Mouse (Mus musculus) lung, postnatal 0 days (tissue): ENCODE measurements around the gene Ppm1j. TPM values are rescaled to one million over a fixed set of nuclear protein-coding genes. Genes with fewer than 3 reads are reported as not detected.
A peak's percentile ranks its signal among the peaks of the same experiment; 100 is the strongest.

ENCODE experiments used
- ATAC-seq: fragments of 200-750 bp; cut with Nextera tagmentation; 2 replicates; pipeline ENCODE4 v1.8.0; 2017; ENCODE audit warnings: moderate library complexity
- DNase-seq: peaks from one replicate; pipeline ENCODE4 v3.0.0-alpha.2; 2016; ENCODE audit warnings: low spot score
- H3K27ac ChIP-seq: fragments of 300-500 bp; sonication (generic); 2 replicates; pipeline ENCODE4 v1.5.1; 2014; ENCODE audit warnings: antibody characterized with exemption, mild to moderate bottlenecking, low read length, mixed read lengths
- H3K27me3 ChIP-seq: fragments of 300-500 bp; sonication (generic); replicated peaks from 2 replicates; pipeline ENCODE4 v1.6.1; 2014; ENCODE audit warnings: low read length, mixed read lengths; ENCODE audit not compliant: insufficient read depth
- H3K36me3 ChIP-seq: fragments of 300-500 bp; sonication (generic); 2 replicates; pipeline ENCODE4 v1.6.1; 2014; ENCODE audit warnings: low read length, mixed read lengths; ENCODE audit not compliant: insufficient read depth
- H3K4me1 ChIP-seq: fragments of 300-500 bp; sonication (generic); 2 replicates; pipeline ENCODE4 v1.6.1; 2014; ENCODE audit warnings: antibody characterized with exemption, low read depth, low read length, mixed read lengths; ENCODE audit not compliant: insufficient read depth
- H3K4me2 ChIP-seq: fragments of 300-500 bp; sonication (generic); replicated peaks from 2 replicates; pipeline ENCODE4 v1.6.1; 2014; ENCODE audit warnings: low read depth, mild to moderate bottlenecking, low read length, moderate library complexity, mixed read lengths
- H3K4me3 ChIP-seq: fragments of 300-500 bp; sonication (generic); 2 replicates; pipeline ENCODE4 v1.5.1; 2014; ENCODE audit warnings: low read depth, low read length
- H3K9ac ChIP-seq: fragments of 300-500 bp; sonication (generic); replicated peaks from 2 replicates; pipeline ENCODE4 v1.6.1; 2014; ENCODE audit warnings: low read depth, mild to moderate bottlenecking
- H3K9me3 ChIP-seq: fragments of 300-500 bp; sonication (generic); 2 replicates; pipeline ENCODE4 v1.6.1; 2016; ENCODE audit warnings: low read length, mixed read lengths
- CTCF ChIP-seq: IDR thresholded peaks from 2 replicates; pipeline ENCODE4 v1.5.1; 2016; ENCODE audit warnings: antibody characterized with exemption, mild to moderate bottlenecking
- EP300 ChIP-seq: IDR thresholded peaks from 2 replicates; pipeline ENCODE4 v1.6.1; 2016; ENCODE audit warnings: antibody characterized with exemption, mild to moderate bottlenecking, control low read depth
- WGBS: fragments of 180-500 bp; shearing (Covaris S2); extraction: QIAGEN DNeasy Blood & Tissue Kit; methylation state at CpG from one replicate; pipeline ENCODE4 v1.1.7; 2014; 5-methylcytosine and 5-hydroxymethylcytosine counted together
- polyA plus RNA-seq: library from polyadenylated mRNA; unstranded; fragments of >200 nt; fragmentation: Nextera tagmentation; extraction: Ambion mirVana; gene quantifications from 2 replicates; pipeline ENCODE4 v1.2.1, GENCODE M21; 2015

The Ppm1j gene
- polyA plus RNA-seq, 1 experiment from 2014 or later: 4.4 TPM

DNA sequence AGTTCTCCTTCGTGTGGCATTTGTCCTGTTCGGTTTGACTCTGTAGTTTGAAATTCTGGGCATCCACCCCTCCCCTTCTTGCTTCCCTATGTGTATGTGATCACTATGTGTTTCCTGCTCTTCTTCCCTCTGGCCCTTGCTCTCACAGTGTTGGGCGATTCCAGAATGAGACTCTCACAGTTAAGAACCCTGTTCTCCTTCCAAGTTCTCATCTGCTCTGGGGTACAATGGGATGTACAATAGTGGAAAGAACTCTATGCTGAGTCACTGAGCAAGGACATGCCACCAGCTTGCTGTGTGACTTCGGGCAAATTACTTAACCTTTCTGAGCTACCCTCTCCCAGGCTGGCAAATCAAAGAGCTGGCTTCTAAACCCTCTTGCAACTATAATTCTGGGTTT lies 13.1 kb upstream of the Ppm1j start:
- Histone ChIP-seq H3K36me3 (no peaks in the 10 kb centered on the region), H3K9me3 (no peaks in the 10 kb centered on the region), H3K4me1 (no peaks in the 10 kb centered on the region), H3K9ac (no peak overlapping the region), H3K4me2 (no peak overlapping the region), H3K27ac (no peak overlapping the region), H3K4me3 (no peak overlapping the region), H3K27me3 (no peaks in the 10 kb centered on the region)
- 70% methylated on average over 4 of the region's 4 CpGs for WGBS
- no peak for TF ChIP-seq EP300
- TF ChIP-seq CTCF: no peak
- no peak for DNase-seq
- ATAC-seq: no peak

DNA sequence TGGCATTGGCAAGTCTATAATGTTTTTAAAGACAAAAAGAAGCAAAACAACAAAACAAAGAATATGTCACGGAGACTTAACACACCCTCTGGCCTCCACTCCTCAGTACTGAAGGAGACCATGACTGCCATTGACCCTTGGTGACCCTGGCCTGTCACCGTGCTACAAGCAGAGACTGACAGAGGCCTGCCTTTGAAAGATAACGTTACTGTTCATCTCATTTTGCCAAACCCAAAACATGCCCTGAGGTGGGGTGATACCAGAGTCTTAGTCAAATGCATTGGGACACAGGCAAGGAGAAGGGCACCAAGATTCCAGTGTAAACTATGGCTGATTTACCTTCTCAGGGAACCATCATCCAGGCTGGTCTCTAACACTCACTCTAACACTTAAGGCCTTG lies 11.7 kb upstream of the Ppm1j start:
- Histone ChIP-seq H3K4me3 (no peak overlapping the region), H3K9me3 (no peaks in the 10 kb centered on the region), H3K27ac (no peak overlapping the region), H3K36me3 (no peaks in the 10 kb centered on the region), H3K27me3 (no peaks in the 10 kb centered on the region), H3K4me1 (no peaks in the 10 kb centered on the region), H3K4me2 (no peak overlapping the region), H3K9ac (no peak overlapping the region)
- no peak for DNase-seq
- ATAC-seq: no peak
- 47% methylated on average over 3 of the region's 3 CpGs for WGBS
- TF ChIP-seq CTCF (no peak), EP300 (no peak)

DNA sequence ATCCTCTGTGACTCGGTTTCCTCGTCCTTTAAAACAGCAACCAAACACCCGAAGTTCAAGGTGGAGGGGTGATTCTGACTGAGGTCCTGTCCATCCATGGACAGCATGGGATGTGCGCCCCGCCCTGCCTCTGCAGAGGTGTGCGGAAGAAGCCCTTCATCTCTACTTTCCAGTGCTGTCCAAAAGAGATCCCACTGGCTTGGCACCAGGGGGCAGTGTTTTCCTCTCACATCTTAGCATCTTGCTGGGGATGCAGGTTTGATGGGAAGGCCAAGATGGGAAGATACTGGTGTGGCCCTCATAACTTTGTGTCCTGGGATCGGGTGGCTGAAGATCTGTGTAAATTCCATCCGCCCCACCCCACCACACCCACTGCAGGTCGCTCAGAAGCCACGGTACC lies 10.8 kb upstream of the Ppm1j start:
- Histone ChIP-seq H3K4me1 (no peaks in the 10 kb centered on the region), H3K9me3 (no peaks in the 10 kb centered on the region), H3K27ac (no peak overlapping the region), H3K9ac (no peak overlapping the region), H3K4me3 (no peak overlapping the region), H3K27me3 (no peaks in the 10 kb centered on the region), H3K36me3 (no peaks in the 10 kb centered on the region), H3K4me2 (no peak overlapping the region)
- DNase-seq: peak; percentile 42
- 53% methylated on average over 10 of the region's 10 CpGs for WGBS
- TF ChIP-seq EP300 (no peak), CTCF (peak; percentile 84)
- 0 out of 2 replicates have a peak, but pooled peaks have one; percentile 30 for ATAC-seq

DNA sequence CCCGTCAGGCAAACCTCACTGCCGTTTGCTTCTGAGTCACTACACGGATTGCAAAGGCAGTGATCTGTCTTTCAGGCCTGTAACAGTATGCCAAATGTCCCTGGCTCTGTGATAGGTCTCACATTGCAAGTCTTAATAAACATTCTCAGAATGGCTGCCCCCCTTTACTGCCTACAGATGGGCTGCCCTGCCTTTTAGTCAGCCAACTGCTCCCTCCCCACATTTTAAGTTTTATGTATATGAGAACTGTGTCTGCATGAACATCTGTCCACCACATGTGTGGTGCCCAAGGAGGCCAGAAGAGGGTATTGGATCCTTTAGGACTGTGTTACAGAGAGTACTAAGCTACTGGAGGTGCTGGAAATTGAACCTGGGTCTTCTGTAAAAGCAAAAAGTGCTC lies 9.9 kb upstream of the Ppm1j start:
- H3K9me3 ChIP-seq: no peaks in the 10 kb centered on the region
- DNase-seq (no peak), ATAC-seq (no peak)
- no peak overlapping the region for H3K27ac ChIP-seq
- 58% methylated on average over 3 of the region's 3 CpGs for WGBS
- no peaks in the 10 kb centered on the region for H3K4me1 ChIP-seq
- TF ChIP-seq EP300 (no peak), CTCF (no peak)
- no peak overlapping the region for H3K4me2 ChIP-seq
- H3K27me3 ChIP-seq: no peaks in the 10 kb centered on the region
- H3K4me3 ChIP-seq: no peak overlapping the region
- no peak overlapping the region for H3K9ac ChIP-seq
- H3K36me3 ChIP-seq: no peaks in the 10 kb centered on the region

DNA sequence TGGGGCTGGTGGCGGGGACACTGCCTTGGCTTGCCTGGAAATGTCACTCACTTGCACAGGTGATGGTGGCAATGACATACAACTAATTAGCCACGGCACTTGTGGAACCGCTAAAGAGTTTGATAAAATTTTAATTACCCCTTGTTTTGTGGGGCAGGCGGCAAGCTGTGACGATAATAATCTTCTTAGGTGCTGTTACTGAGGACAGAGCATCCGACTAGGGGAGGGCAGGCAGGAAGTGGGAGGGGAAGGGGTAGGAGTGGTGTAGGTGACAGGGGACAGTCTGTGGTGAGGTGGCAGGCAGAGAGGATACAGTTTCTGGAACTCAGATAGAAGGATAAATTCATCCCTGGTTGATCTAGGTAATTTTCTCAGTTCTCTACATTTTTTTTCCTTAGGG lies 9.4 kb upstream of the Ppm1j start:
- 47% methylated on average over 6 of the region's 6 CpGs for WGBS
- no peak overlapping the region for H3K9ac ChIP-seq
- H3K4me1 ChIP-seq: no peaks in the 10 kb centered on the region
- peaks cover 3% of the 10 kb centered on the region for H3K27me3 ChIP-seq
- H3K4me3 ChIP-seq: no peak overlapping the region
- no peak for TF ChIP-seq EP300
- TF ChIP-seq CTCF: no peak
- DNase-seq (no peak), ATAC-seq (no peak)
- no peak overlapping the region for H3K27ac ChIP-seq
- no peaks in the 10 kb centered on the region for H3K9me3 ChIP-seq
- H3K36me3 ChIP-seq: no peaks in the 10 kb centered on the region
- H3K4me2 ChIP-seq: no peak overlapping the region

DNA sequence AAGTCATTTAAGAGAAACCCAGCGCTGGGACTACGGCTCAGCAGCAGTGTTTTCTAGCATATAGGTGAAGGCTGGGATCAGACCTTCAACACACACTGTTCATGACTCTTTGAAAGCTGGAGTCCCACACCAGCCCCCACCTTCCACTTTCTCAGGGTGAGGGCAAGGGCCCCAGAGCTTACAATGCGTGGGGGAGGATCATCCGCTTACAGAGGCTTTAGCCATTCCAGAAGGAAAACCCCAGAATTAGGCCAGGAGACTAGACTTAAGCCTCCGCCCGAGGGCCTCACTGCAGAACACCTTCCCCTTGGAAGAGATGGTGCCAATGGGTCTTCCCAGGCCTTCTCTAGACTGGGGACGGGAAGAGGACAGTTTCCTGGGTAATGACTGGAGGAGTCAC lies 7.6 kb upstream of the Ppm1j start:
- H3K4me2 ChIP-seq: no peak overlapping the region
- no peak for TF ChIP-seq CTCF
- TF ChIP-seq EP300: no peak
- no peaks in the 10 kb centered on the region for H3K9me3 ChIP-seq
- DNase-seq (no peak), ATAC-seq (no peak)
- H3K9ac ChIP-seq: no peak overlapping the region
- H3K27me3 ChIP-seq: peaks cover 12% of the 10 kb centered on the region
- no peaks in the 10 kb centered on the region for H3K4me1 ChIP-seq
- WGBS: 76% methylated on average over 7 of the region's 7 CpGs
- no peak overlapping the region for H3K27ac ChIP-seq
- H3K36me3 ChIP-seq: no peaks in the 10 kb centered on the region
- no peak overlapping the region for H3K4me3 ChIP-seq

DNA sequence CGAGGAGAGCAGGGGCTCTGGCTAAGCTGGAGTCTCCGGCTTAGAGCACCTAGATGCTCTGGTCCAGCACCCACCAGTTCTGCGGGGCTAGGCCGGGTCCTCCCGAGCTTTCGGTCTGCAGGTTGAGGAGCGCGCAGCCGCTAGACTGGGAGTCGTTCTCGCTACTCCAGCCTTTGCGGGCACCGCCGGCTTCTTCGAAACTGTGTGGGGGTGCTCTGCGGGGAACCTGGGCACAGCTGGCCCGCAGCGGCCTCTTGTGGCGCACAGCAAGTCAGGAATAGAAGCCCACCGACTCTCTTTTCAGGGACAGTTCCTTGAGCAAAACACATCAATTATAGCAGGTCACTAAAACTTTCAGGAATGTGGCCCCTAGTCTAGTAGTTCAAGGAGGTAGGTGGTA lies 3.5 kb upstream of the Ppm1j start:
- TF ChIP-seq CTCF: peak; percentile 60
- no peak for TF ChIP-seq EP300
- DNase-seq (peak; percentile 44), ATAC-seq (no peak)
- Histone ChIP-seq H3K36me3 (no peaks in the 10 kb centered on the region), H3K9me3 (no peaks in the 10 kb centered on the region), H3K27ac (no peak overlapping the region), H3K9ac (no peak overlapping the region), H3K4me1 (peaks cover 17% of the 10 kb centered on the region; the same call in 1 of the 2 replicates), H3K4me3 (peak overlapping the region; percentile 20; the same call in 1 of the 2 replicates), H3K27me3 (peaks cover 34% of the 10 kb centered on the region), H3K4me2 (peak overlapping the region; percentile 47)
- WGBS: 1% methylated on average over 20 of the region's 20 CpGs
